Mouse (Mus musculus): Measurements from ENCODE around the gene Col9a3.
A peak's percentile ranks its signal among the peaks of the same experiment; 100 is the strongest.

GRCm38 (mm10) chr2:180588736-180589122 lies 8.9 kb upstream of the Col9a3 start:
- TF ChIP-seq CTCF (IDR thresholded peaks at IDR 0.05; ENCODE audit: low read depth), result peak; percentile 33
- no peak for TF ChIP-seq EP300 (IDR thresholded peaks at IDR 0.05; ENCODE audit: low read depth)
